Mouse (Mus musculus) left cerebral cortex, postnatal 14 days (tissue): ENCODE measurements around the gene Ppp1r12a. TPM values are rescaled to one million over a fixed set of nuclear protein-coding genes. Genes with fewer than 3 reads are reported as not detected.
A peak's percentile ranks its signal among the peaks of the same experiment; 100 is the strongest.

Experiments used
- DNase-seq, 2 experiments: peaks; one replicate each; pipeline ENCODE4 v3.0.0; 2021 to 2022; ENCODE audit warnings: low spot score in 2 of 2, mixed read lengths in 1 of 2
- intact Hi-C: fragments of 180-260 bp; cut with DNase I; formaldehyde crosslinking; loops from one replicate; pipeline ENCODE4 v1.15.1; 2025
- long read RNA-seq, 2 experiments: library from polyadenylated mRNA; stranded (forward); transcript quantifications; one replicate each; pipeline ENCODE4 v2.0.0; 2021
- total RNA-seq, 2 experiments: library from RNA; stranded (reverse); gene quantifications; 2 replicates each; pipeline ENCODE4 v1.2.3; 2021

The Ppp1r12a gene
- total RNA-seq: 100 to 1,000 TPM; 127 to 136 TPM
- long read RNA-seq, experiment 1, partial matches to known transcripts: 4 of 9 reads
- long read RNA-seq, experiment 1, other reads (novel, unspliced or antisense): 5 of 9 reads
- long read RNA-seq, experiment 2, partial matches to known transcripts: 5 of 24 reads
- long read RNA-seq, experiment 2, other reads (novel, unspliced or antisense): 19 of 24 reads

- DNase-seq: peak; percentile 95
- intact Hi-C loops: loop anchor here (5.0 kb wide), 2 partner anchors 96 to 229 kb away; no protein-coding TSS in a partner anchor
Observed at GRCm38 (mm10) chr10:108161261-108162256, at the start of gene Ppp1r12a. Gene Ppp1r12a, plus strand, starts transcription at chr10:108162193.

- intact Hi-C loops: no loop called here
- no peak for DNase-seq
Observed at GRCm38 (mm10) chr10:108113361-108114237, 48.4 kb upstream of the Ppp1r12a start.

- intact Hi-C loops: no loop called here
- no peak for DNase-seq
Observed at GRCm38 (mm10) chr10:108118200-108119163, 43.5 kb upstream of the Ppp1r12a start.

GRCm38 (mm10) chr10:108119416-108119815 is 42.6 kb upstream of the Ppp1r12a start:
- intact Hi-C loops: no loop called here
- DNase-seq: no peak

- DNase-seq: no peak
- intact Hi-C loops: no loop called here
Observed at GRCm38 (mm10) chr10:108124934-108125599, 36.9 kb upstream of the Ppp1r12a start.

GRCm38 (mm10) chr10:108129167-108129566 is 32.8 kb upstream of the Ppp1r12a start:
- no peak for DNase-seq
- intact Hi-C loops: no loop called here

- intact Hi-C loops: no loop called here
Observed at GRCm38 (mm10) chr10:108131858-108132257, 30.1 kb upstream of the Ppp1r12a start.

GRCm38 (mm10) chr10:108133253-108133652 is 28.7 kb upstream of the Ppp1r12a start:
- DNase-seq: no peak
- intact Hi-C loops: no loop called here

More at GRCm38 (mm10) chr10:108131858-108132257, 30.1 kb upstream of the Ppp1r12a start:
- DNase-seq: no peak

GRCm38 (mm10) chr10:108133745-108134144 is 28.2 kb upstream of the Ppp1r12a start:
- intact Hi-C loops: no loop called here
- peak in 1 of 2 experiments; percentile 25 for DNase-seq

- intact Hi-C loops: no loop called here
- no peak for DNase-seq
Observed at GRCm38 (mm10) chr10:108138347-108138746, 23.6 kb upstream of the Ppp1r12a start.

GRCm38 (mm10) chr10:108139788-108140187 is 22.2 kb upstream of the Ppp1r12a start:
- no peak for DNase-seq

GRCm38 (mm10) chr10:108140742-108141141 is 21.3 kb upstream of the Ppp1r12a start:
- intact Hi-C loops: no loop called here
- DNase-seq: no peak

More at GRCm38 (mm10) chr10:108139788-108140187, 22.2 kb upstream of the Ppp1r12a start:
- intact Hi-C loops: no loop called here

GRCm38 (mm10) chr10:108143991-108144525 is 17.9 kb upstream of the Ppp1r12a start:
- intact Hi-C loops: no loop called here
- DNase-seq: no peak

GRCm38 (mm10) chr10:108145701-108146100 is 16.3 kb upstream of the Ppp1r12a start:
- no peak for DNase-seq
- intact Hi-C loops: no loop called here

GRCm38 (mm10) chr10:108147031-108147430 is 15.0 kb upstream of the Ppp1r12a start:
- no peak for DNase-seq
- intact Hi-C loops: no loop called here

- intact Hi-C loops: no loop called here
- no peak for DNase-seq
Observed at GRCm38 (mm10) chr10:108153301-108153700, 8.7 kb upstream of the Ppp1r12a start.

- DNase-seq: peak; percentile 20 to 41
- intact Hi-C loops: no loop called here
Observed at GRCm38 (mm10) chr10:108155042-108155686, 6.8 kb upstream of the Ppp1r12a start.
